Mouse (Mus musculus): ENCODE measurements at regions not wholly inside any gene's neighbourhood (a gene's known extent, or its start where the extent isn't known, plus 50 kb on each side); places are given as distances from the start of the nearest gene placed in this dataset.

DNA sequence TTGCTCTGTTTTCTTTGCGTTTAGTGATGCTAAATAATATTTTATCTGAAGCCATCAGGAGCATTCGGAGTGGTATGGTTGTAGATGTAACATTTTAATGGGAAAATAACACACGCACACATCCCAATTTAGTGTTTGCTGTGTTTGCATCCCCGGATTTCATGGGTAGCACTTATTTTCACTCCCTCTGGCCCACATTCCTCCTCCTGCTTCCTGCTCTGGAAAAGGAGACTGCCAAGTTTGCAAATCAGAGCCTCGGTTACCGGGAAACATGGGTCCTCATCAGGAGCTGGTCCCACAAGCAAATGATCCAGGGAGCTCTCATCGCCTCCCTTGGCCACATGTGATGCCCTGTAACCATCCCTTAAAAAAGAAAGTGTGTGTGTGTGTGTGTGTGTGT, 94.3 kb upstream of the Npas2 start:
- DNase-seq (ENCODE audit: extremely low spot score in 1 of 2, low spot score in 1 of 2), result no peak

DNA sequence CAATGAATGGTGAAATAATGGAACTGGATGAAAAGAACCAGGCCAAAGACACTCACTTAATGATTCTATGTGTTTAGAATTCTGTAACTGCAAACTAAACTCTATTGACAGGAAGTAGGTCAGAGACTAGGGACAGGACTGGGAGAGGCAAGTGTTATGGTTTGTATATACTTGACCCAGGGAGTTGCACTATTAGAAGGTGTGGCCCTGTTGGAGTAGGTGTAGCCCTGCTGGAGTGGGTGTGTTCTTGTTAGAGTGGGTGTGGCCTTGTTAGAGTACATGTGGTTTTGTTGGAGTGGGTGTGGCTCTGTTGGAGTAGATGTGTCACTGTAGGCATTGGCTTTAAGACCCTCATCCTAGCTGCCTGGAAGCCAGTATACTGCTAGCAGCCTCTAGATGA, 93.0 kb upstream of the Npas2 start:
- no peak for DNase-seq (ENCODE audit: extremely low spot score in 1 of 2, low spot score in 1 of 2)

DNA sequence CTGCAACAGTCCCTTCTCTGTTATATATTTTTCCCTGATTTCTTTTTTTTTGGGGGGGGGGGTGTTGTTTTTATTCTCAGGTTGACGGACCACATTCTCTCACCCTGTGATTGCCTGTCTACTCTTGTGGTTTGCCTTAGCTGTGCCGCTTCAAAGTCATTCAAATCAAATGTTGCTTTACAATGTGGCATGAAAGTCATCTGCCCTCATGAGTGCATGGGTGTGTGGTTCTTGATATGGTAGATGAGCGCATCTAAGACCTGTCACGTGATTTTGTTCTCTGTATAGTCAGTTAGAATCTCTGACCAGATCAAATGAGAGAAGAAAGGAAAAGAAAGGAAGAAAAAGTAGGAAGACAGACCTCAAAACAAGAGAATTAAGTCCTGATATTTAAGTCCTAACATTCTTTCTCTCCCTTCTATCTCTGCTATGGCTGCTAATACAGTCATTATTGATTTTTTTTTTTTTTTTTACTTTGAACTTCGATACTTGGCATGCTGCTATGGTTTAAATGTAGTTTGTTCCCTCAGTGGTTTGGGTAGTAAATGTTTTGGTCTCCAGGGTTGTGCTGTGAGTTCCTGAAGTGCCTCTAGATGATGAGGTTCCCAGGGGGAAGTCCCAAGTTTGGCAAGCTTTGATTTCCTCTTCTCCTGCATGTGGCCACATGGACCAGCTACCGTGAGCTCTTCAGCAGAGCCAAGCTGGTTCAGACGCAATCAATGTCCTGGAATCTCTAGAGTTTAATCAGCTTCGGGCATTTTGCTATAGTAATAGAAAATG, 91.2 kb upstream of the Npas2 start:
- DNase-seq (ENCODE audit: extremely low spot score in 1 of 2, low spot score in 1 of 2), result no peak

DNA sequence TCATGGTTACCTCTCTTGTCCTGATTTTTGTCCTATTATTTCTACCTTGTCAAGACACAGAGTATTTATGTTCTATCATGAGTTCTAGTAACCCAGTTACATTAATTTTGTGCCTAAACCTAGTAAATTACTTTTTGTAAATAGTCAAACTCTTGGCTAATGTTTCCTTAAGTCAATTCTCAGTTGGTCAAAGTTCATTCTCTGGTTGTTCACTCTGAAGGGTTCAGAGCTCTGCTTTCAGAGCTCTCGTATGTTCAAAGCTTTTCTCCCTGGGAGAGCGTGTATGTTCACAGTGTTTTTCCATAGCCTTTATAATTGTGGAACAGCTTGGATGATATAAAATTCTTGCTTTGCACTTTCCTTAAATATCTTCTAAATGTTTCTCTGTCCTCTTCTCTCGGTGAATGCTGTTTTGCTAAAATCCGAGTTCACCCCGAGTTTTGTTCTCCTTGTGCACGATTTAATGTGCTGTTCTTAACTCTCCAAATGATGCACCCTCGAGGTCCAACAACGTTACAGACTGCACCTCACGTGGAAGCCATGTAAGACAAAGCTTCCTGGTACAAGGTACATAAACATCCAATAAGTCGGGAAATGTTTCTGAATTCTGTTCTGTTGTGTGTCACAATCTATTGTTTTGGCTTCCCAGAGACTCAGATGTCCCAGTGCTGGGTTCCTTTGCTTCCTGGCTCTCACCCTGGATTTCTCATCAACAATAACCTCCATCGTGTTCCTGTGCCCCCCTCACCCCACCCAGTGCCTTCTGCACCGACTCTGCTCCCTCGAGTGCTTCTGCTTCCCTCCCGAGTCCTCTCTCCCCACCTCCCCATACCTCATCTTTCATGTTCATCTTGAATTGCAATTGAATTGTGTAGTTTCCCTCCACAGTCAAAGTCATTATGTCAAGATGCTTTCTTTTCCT, 90.3 kb upstream of the Npas2 start:
- no peak for DNase-seq (ENCODE audit: extremely low spot score in 1 of 2, low spot score in 1 of 2)

DNA sequence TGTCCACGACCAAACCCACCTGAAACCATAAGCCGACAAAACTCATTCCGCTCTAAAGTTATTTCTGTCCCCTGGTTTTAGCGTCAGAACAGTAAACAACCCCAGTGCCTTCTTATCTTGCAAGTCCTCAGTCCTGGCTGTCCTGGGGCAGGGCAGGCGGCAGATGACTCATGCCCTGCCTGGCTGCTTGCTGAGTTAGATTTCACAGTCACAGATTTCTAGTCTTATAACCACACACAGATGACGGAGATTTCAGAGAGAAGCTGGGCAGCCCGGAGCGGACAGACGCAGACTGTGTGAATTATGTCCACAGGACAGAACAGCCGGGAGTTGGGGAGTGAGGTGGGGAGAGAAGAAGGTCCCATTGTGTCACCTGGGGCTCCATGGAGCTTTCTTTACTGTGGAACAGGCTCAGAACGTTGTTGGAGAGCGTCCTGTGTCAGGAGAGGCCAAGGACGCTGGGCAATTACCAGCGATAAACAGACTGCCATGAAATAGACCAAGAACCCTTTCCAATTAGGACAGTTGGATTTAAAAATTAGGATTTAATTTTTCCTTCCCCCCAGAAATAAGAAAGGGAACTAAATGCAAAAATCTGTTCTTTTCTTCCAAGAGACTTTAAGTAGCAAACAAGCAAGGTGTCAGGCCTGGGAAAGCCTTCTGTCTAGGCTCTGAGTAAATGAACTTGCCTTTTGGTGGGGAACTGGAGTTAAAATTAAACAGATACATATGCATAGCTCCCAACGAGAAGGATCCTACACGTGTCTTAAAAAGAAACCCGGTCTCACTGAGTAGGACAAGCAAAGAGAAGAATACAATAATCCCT, 87.8 kb upstream of the Npas2 start:
- no peak for DNase-seq (ENCODE audit: extremely low spot score in 1 of 2, low spot score in 1 of 2)

DNA sequence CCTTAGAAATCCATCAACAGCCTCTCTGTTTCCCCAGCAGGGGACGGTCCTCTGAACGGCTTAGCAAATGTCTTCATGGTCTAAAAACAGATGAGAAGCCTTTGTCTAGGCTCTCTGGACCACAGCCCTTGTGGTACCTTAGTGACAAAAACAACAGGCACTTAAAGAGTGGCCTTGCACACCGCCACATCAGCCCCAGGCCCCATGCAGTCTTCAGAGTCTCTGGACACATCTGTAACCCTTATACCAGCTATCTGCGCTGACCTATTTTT, 87.2 kb upstream of the Npas2 start:
- DNase-seq (ENCODE audit: extremely low spot score in 1 of 2, low spot score in 1 of 2), result no peak

DNA sequence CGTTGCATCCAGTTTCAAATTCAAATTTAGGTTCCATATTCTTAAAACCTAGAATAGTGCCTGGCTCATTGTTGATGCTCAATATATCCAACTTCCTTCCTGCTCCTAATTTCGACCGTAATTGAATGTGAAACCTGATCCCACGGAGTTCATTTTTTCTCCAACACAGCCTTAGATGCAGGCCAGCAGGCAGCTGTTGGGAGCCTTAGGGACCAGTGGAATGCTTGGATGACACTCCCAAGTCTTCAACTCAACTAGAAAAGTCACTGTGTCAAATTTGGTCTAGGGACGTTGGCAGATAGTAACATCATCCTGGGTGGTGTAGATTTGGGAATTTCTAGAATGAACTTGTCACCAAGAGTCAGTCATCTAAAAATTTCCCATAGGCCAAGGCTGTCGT, 86.9 kb upstream of the Npas2 start:
- no peak for DNase-seq (ENCODE audit: extremely low spot score in 1 of 2, low spot score in 1 of 2)

DNA sequence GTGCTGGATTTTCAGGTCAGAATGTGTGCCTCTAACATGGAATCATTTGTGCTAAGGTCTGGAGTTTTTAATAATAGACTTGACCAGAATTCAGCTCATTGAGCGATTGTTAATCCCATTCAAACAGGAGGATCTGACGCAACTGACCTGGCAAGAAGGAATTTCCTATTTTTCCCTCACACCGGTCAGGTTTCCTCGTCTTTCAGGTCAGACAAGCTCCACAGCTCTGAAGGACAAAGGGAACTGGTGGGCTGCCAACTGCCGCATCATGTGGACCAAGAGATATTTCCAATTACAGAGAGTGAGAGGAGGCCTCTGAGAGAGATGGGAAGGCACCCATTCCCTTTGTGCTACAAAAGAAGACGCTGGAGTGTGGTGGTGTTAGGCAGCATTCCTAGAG, 77.2 kb upstream of the Npas2 start:
- no peak for DNase-seq (ENCODE audit: extremely low spot score in 1 of 2, low spot score in 1 of 2)

DNA sequence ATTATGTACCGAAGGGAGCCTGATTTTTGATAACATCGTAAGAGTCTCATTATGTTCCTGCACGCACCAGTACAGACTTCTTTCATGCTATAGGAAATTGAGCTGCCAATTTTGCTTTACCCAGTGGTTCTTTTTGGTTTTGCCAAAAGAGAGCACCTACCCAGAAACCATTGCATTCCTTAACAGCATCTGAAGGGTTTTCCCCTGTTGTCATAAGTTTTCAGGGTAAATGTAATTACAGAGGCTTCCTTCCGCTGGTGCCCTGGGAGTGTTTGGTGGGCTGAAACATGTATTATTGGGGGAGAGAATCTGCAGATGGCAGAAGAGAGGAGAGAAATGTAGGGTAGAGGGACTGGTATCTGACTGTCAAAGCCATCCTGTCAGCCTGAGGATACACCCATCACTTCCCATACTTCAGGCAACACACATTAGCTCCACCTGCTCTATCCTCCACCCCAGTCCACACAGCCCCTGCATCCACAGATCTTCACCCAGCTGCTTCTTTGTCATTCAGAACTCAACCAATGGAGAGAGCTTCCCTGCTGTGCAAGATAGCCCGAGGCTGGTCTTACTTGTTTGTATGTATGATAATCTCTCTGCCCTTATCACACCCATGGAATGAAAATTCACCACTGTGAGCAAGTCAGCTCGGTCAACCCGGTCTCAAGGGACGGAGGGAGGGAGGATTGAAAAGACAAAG, 71.1 kb upstream of the Npas2 start:
- DNase-seq (ENCODE audit: extremely low spot score in 1 of 2, low spot score in 1 of 2), result no peak

DNA sequence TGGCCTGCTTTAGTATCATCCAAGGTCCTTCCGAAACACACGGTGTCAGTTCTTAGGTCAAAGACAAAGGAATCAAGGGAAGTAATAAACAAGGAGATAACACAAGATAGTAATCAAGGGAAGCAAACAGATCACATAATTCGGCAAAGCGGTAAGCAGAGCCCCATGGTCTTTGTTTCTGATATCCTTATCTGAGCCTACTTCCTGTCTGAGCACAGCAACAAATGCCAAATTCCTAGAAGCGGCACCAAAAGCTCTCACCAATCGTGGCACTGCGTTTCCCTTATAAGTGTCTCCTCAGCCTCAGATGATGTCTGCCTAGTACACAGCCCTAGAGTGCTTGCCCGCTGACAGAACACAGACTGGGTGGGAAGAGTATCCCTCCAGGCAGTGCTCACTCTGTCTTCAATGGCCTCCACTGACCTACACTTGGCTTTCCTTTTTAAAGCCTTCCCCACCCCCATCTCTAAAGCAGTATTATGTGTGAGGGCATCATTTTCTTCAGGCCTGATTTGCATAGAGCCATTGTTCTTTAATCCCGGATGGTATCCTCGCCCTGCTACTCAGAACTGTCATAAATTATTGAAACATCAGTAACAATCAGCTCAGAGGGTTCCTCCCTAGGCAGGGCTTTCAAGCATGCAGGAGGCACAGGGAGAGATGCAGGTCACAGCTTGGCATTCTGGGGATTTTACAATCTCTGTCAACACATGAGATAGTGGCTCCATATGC, 70.3 kb upstream of the Npas2 start:
- no peak for DNase-seq (ENCODE audit: extremely low spot score in 1 of 2, low spot score in 1 of 2)

DNA sequence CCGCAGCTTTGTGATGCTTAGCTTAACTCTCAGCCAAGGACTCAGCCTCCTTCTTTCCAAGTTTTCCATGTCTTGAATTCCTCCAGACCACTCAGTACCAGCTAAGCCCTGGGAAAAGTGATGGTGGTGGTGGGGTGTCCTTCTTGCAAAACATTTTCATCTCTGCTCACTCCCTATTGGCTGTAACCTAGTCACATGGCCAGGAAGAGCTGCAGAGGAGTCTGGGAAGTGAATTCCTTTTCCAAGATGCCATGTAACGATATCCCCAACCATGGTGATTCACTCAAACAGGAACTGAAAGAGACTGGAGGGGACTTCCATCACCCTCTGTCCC, 69.8 kb upstream of the Npas2 start:
- DNase-seq (ENCODE audit: extremely low spot score in 1 of 2, low spot score in 1 of 2), result no peak

DNA sequence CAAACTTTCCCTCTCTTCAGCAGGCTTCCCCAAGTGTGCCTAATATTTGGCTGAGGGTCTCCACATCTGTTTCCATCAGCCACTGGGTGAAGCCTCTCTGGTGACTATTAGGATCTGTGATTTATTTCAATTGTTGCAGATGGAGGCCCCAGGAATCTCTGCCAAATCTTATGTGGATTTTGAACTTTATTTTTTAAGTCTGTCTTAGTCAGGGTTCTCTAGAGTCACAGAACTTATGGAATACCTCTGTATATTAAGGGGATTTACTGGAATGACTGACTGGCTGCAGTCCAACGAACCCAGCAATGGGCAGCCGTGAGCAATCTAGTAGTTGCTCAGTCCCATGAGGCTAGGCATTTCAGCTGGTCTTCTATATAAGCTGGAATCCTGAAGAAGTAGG, 59.0 kb upstream of the Npas2 start:
- DNase-seq (ENCODE audit: extremely low spot score in 1 of 2, low spot score in 1 of 2), result no peak

DNA sequence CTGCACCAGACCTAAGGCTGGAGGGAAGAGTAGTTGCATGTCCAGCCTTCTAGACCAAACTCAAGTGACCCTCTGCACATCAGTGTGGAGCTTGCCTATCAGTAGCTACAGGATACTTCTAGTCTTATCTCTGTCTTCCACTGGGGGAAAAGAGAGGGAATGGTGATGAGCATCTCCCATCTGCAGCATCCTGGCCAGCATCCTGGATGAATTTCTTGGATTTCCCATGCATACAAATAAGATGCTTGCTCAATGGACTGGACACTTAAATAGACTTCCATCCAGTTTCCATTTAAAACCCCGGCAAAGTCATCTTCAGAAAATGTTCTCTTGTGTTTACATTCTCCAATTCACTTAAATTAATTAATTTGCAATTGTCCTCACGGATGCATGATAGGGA, 50.5 kb upstream of the Npas2 start:
- no peak for DNase-seq (ENCODE audit: extremely low spot score in 1 of 2, low spot score in 1 of 2)

DNA sequence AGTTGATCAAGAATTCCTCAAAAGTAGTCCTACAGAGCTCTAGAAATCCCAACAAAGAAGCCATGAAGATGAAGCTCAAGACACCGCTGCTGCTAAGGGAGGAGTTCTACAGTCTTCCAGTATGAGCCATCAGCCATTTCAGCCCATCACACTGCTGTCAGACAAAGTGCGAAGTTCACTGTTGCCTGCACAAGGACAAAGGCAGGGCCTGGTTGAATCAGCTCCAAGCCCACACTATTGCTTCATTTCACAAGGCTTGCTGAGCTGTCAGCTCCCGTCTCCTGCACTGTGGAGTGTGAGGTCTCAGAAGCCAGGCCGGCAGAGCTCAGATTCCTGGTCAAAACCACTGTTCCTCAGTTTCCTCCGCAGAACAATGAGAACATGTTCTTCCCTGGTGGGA, 49.9 kb upstream of the Npas2 start:
- DNase-seq (ENCODE audit: extremely low spot score in 1 of 2, low spot score in 1 of 2), result no peak

All from layer of hippocampus, postnatal 25 days (tissue).